Comparison of ENCODE assay signal across 8 mouse cellular contexts in genomic region chrX:142679502-142680250, GRCm38 (mm10). TPM values are rescaled to one million over a fixed set of nuclear protein-coding genes. Genes with fewer than 3 reads are reported as not detected.
DNase-seq lines count a peak whose midpoint lies in the region; ATAC-seq and TF ChIP-seq lines count a peak whose summit lies in the region.

No protein-coding gene starts in this region.

- ATAC-seq in intestine, embryonic 16.5 days = no peak
- ATAC-seq in neural tube, embryonic 12.5 days (ENCODE audit: low FRiP score, low read depth) = no peak

- TF ChIP-seq CTCF in liver, adult 2 months (IDR thresholded peaks at IDR 0.05; ENCODE audit: low read depth, low read length) = no peak
- no peak for TF ChIP-seq CTCF in kidney, adult 2 months (conservative IDR thresholded peaks at IDR 0.05; ENCODE audit: insufficient read depth, insufficient read length, low read depth, low read length)

- peak overlapping the region; percentile 26; the same call in 1 of the 2 replicates for H3K27ac ChIP-seq in liver, adult 2 months (replicated peaks; ENCODE audit: insufficient read depth, low read depth, low read length)
- H3K27ac ChIP-seq in embryonic facial prominence, embryonic 10.5 days (replicated peaks) = peak overlapping the region; percentile 94
- peak overlapping the region; percentile 96 for H3K27ac ChIP-seq in intestine, embryonic 16.5 days (ENCODE audit: low read length)
- H3K27ac ChIP-seq in neural tube, embryonic 12.5 days = no peak overlapping the region
- no peak overlapping the region for H3K27ac ChIP-seq in kidney, adult 2 months (ENCODE audit: insufficient read depth, low read depth, low read length)

- no peak for TF ChIP-seq POLR2A in liver, adult 2 months (IDR thresholded peaks at IDR 0.05; ENCODE audit: extremely low read depth, insufficient read depth, low read length)
- TF ChIP-seq POLR2A in kidney, adult 2 months (IDR thresholded peaks at IDR 0.05; ENCODE audit: low read depth, low read length) = no peak

- no peaks in the 10 kb centered on the region for H3K36me3 ChIP-seq in liver, adult 2 months (ENCODE audit: control insufficient read depth, insufficient read depth, low read length)
- no peaks in the 10 kb centered on the region for H3K36me3 ChIP-seq in embryonic facial prominence, embryonic 10.5 days (replicated peaks)
- no peaks in the 10 kb centered on the region for H3K36me3 ChIP-seq in intestine, embryonic 16.5 days (ENCODE audit: control insufficient read depth, insufficient read depth, low read length)
- no peaks in the 10 kb centered on the region for H3K36me3 ChIP-seq in neural tube, embryonic 12.5 days
- H3K36me3 ChIP-seq in kidney, adult 2 months (ENCODE audit: control insufficient read depth, insufficient read depth, low read length) = no peaks in the 10 kb centered on the region

- no peak overlapping the region for H3K9ac ChIP-seq in liver, adult 2 months (ENCODE audit: low read depth, low read length)
- H3K9ac ChIP-seq in intestine, embryonic 16.5 days (ENCODE audit: low read depth, low read length) = peak overlapping the region; percentile 63
- no peak overlapping the region for H3K9ac ChIP-seq in neural tube, embryonic 12.5 days

- H3K4me2 ChIP-seq in intestine, embryonic 16.5 days (ENCODE audit: low read depth, low read length) = peak overlapping the region; percentile 52
- peak overlapping the region; percentile 60 for H3K4me2 ChIP-seq in neural tube, embryonic 12.5 days (replicated peaks)

- no peaks in the 10 kb centered on the region for H3K27me3 ChIP-seq in liver, adult 2 months (ENCODE audit: control insufficient read depth, insufficient read depth, low read length)
- peaks cover 92% of the 10 kb centered on the region for H3K27me3 ChIP-seq in embryonic facial prominence, embryonic 10.5 days (replicated peaks; ENCODE audit: low read depth, poor library complexity, severe bottlenecking)
- H3K27me3 ChIP-seq in intestine, embryonic 16.5 days (replicated peaks; ENCODE audit: control insufficient read depth, insufficient read depth, low read length) = no peaks in the 10 kb centered on the region
- H3K27me3 ChIP-seq in neural tube, embryonic 12.5 days (replicated peaks) = peaks cover 12% of the 10 kb centered on the region
- H3K27me3 ChIP-seq in kidney, adult 2 months (replicated peaks; ENCODE audit: control insufficient read depth, insufficient read depth, low read length) = no peaks in the 10 kb centered on the region

- no peak for DNase-seq in liver, adult 2 months (ENCODE audit: extremely low read depth, low read depth, low spot score)
- no peak for DNase-seq in liver
- DNase-seq in embryonic facial prominence, embryonic 10.5 days (ENCODE audit: low spot score) = no peak
- DNase-seq in Muller cell, postnatal 12 days (ENCODE audit: inconsistent ontology term) = no peak
- DNase-seq in kidney, adult 2 months = no peak
- DNase-seq in natural killer cell, adult 2 months (ENCODE audit: low spot score in 2 of 2) = no peak

- WGBS in liver, adult 2 months = 70% methylated on average over 11 of the region's 11 CpGs
- 49% methylated on average over 11 of the region's 11 CpGs for WGBS in embryonic facial prominence, embryonic 10.5 days
- WGBS in intestine, embryonic 16.5 days = 41% methylated on average over 11 of the region's 11 CpGs
- 49% methylated on average over 11 of the region's 11 CpGs for WGBS in neural tube, embryonic 12.5 days
- WGBS in kidney, adult 2 months = 53% methylated on average over 11 of the region's 11 CpGs

- no peak overlapping the region for H3K4me3 ChIP-seq in liver, adult 2 months (ENCODE audit: insufficient read depth, low read depth, low read length)
- peak overlapping the region; percentile 69 for H3K4me3 ChIP-seq in embryonic facial prominence, embryonic 10.5 days
- H3K4me3 ChIP-seq in intestine, embryonic 16.5 days (ENCODE audit: low read length) = peak overlapping the region; percentile 63
- 0 out of 2 replicates have a peak overlapping the region, but pooled peaks have one; percentile 60 for H3K4me3 ChIP-seq in neural tube, embryonic 12.5 days
- H3K4me3 ChIP-seq in kidney, adult 2 months (ENCODE audit: insufficient read depth, low read depth, low read length) = no peak overlapping the region

- peaks cover 14% of the 10 kb centered on the region for H3K4me1 ChIP-seq in liver, adult 2 months (ENCODE audit: control insufficient read depth, insufficient read depth, low read length)
- peaks cover 30% of the 10 kb centered on the region for H3K4me1 ChIP-seq in embryonic facial prominence, embryonic 10.5 days
- peaks cover 2% of the 10 kb centered on the region; the same call in 1 of the 2 replicates for H3K4me1 ChIP-seq in intestine, embryonic 16.5 days (ENCODE audit: control insufficient read depth, insufficient read depth, low read length)
- H3K4me1 ChIP-seq in neural tube, embryonic 12.5 days = peaks cover 3% of the 10 kb centered on the region; the same call in 1 of the 2 replicates
- H3K4me1 ChIP-seq in kidney, adult 2 months (ENCODE audit: control insufficient read depth, insufficient read depth, low read length) = peaks cover 5% of the 10 kb centered on the region; the same call in 1 of the 2 replicates

- H3K79me2 ChIP-seq in liver, adult 2 months (ENCODE audit: control insufficient read depth, insufficient read depth, low read length) = no peaks in the 10 kb centered on the region

- H3K9me3 ChIP-seq in embryonic facial prominence, embryonic 10.5 days = no peaks in the 10 kb centered on the region
- H3K9me3 ChIP-seq in intestine, embryonic 16.5 days (ENCODE audit: control insufficient read depth, low read length) = no peaks in the 10 kb centered on the region
- H3K9me3 ChIP-seq in neural tube, embryonic 12.5 days = no peaks in the 10 kb centered on the region

RNA-seq across cellular contexts. Expression of gene Tmem164, which starts 1.5 kb away (rescaled TPM):
- 8.4 and 8.8 TPM in 2 replicates for total RNA-seq in liver, adult 2 months (2014; rRNA removed)
- polyA plus RNA-seq in liver, adult 2 months (2012; rRNA removed) = 5.3 TPM in 2 replicates
- 72.9 and 77.6 TPM in 2 replicates for polyA plus RNA-seq in embryonic facial prominence, embryonic 10.5 days (2016; fragmentation: Nextera tagmentation; extraction: Ambion mirVana)
- polyA plus RNA-seq in intestine, embryonic 16.5 days (2015; fragmentation: Nextera tagmentation; extraction: Ambion mirVana) = 39.1 and 41.1 TPM in 2 replicates
- 52.4 and 57.0 TPM in 2 replicates for polyA plus RNA-seq in neural tube, embryonic 12.5 days (2016; fragmentation: Nextera tagmentation; extraction: Ambion mirVana)
- polyA plus RNA-seq in kidney, adult 2 months (2012; rRNA removed) = 15.9 and 16.3 TPM in 2 replicates

Comparison
In these comparisons a context has a peak if more than half of its experiments do, and no peak if none do; other contexts are left out.
1. H3K27ac ChIP-seq: peak in liver, adult 2 months (single experiment), embryonic facial prominence, embryonic 10.5 days (single experiment) and intestine, embryonic 16.5 days (single experiment); none in neural tube, embryonic 12.5 days (single experiment) and kidney, adult 2 months (single experiment).
2. H3K4me3 ChIP-seq: peak in embryonic facial prominence, embryonic 10.5 days (single experiment), intestine, embryonic 16.5 days (single experiment) and neural tube, embryonic 12.5 days (single experiment); none in liver, adult 2 months (single experiment) and kidney, adult 2 months (single experiment).